Mouse (Mus musculus) midbrain, embryonic 12.5 days (tissue): ENCODE results near the gene Sema6d. TPM values are rescaled to one million over a fixed set of nuclear protein-coding genes. Genes with fewer than 3 reads are reported as not detected.

Source experiments
- ATAC-seq: fragments of 200-750 bp; cut with Nextera tagmentation; 2 replicates; pipeline ENCODE4 v1.8.0; 2017; ENCODE audit warnings: low read depth, moderate TSS enrichment, moderate library complexity; ENCODE audit not compliant: low FRiP score
- H3K27ac ChIP-seq: fragments of 300-500 bp; sonication (generic); replicated peaks from 2 replicates; pipeline ENCODE4 v1.5.1; 2016; ENCODE audit warnings: mild to moderate bottlenecking
- H3K27me3 ChIP-seq: fragments of 300-500 bp; sonication (generic); 2 replicates; pipeline ENCODE4 v1.6.1; 2016; ENCODE audit warnings: mild to moderate bottlenecking
- H3K36me3 ChIP-seq: fragments of 300-500 bp; sonication (generic); 2 replicates; pipeline ENCODE4 v1.6.1; 2016
- H3K4me1 ChIP-seq: fragments of 300-500 bp; sonication (generic); 2 replicates; pipeline ENCODE4 v1.6.1; 2016
- H3K4me2 ChIP-seq: fragments of 300-500 bp; sonication (generic); replicated peaks from 2 replicates; pipeline ENCODE4 v1.6.1; 2016; ENCODE audit warnings: mild to moderate bottlenecking, moderate library complexity
- H3K4me3 ChIP-seq: fragments of 300-500 bp; sonication (generic); 2 replicates; pipeline ENCODE4 v1.5.1; 2016; ENCODE audit warnings: mild to moderate bottlenecking
- H3K9ac ChIP-seq: fragments of 300-500 bp; sonication (generic); replicated peaks from 2 replicates; pipeline ENCODE4 v1.6.1; 2016; ENCODE audit warnings: mild to moderate bottlenecking, moderate library complexity
- H3K9me3 ChIP-seq: fragments of 300-500 bp; sonication (generic); 2 replicates; pipeline ENCODE4 v1.6.1; 2016; ENCODE audit warnings: mild to moderate bottlenecking
- WGBS: fragments of 180-500 bp; shearing (Covaris S2); methylation state at CpG from one replicate; pipeline ENCODE4 v1.1.7; 2016; 5-methylcytosine and 5-hydroxymethylcytosine counted together
- polyA plus RNA-seq: library from polyadenylated mRNA; unstranded; fragments of >200 nt; fragmentation: Nextera tagmentation; extraction: Ambion mirVana; gene quantifications from 2 replicates; pipeline ENCODE4 v1.2.1, GENCODE M21; 2016

Gene Sema6d
- polyA plus RNA-seq, 1 experiment from 2014 or later, result 17.5 TPM

DNA sequence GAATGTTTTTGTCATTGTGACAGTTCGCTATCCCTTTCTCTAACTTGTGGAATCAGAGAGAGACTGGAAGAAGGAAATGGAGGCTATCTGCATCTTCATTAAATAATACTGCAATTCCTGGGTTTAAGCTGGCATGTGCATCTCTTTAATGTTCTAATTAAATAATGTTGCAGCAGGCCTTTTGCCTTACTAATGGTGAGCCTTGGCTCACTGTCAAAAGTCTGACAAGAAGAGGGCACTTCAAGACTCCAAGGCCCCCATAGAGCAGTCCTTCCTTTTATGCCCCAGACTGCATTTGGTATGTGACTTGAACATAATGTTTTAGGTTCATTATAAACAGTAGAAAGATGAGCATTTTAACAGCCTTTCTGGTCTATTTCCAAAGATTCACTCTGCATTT, 147.1 kb downstream of the Sema6d start:
- no peak for ATAC-seq
- WGBS, result 95% methylated on average over 1 of the region's 1 CpGs
- Histone ChIP-seq H3K27me3 (no peaks in the 10 kb centered on the region), H3K36me3 (no peaks in the 10 kb centered on the region), H3K9ac (no peak overlapping the region), H3K27ac (no peak overlapping the region), H3K4me2 (no peak overlapping the region), H3K4me3 (no peak overlapping the region), H3K9me3 (no peaks in the 10 kb centered on the region), H3K4me1 (peaks cover 13% of the 10 kb centered on the region)

DNA sequence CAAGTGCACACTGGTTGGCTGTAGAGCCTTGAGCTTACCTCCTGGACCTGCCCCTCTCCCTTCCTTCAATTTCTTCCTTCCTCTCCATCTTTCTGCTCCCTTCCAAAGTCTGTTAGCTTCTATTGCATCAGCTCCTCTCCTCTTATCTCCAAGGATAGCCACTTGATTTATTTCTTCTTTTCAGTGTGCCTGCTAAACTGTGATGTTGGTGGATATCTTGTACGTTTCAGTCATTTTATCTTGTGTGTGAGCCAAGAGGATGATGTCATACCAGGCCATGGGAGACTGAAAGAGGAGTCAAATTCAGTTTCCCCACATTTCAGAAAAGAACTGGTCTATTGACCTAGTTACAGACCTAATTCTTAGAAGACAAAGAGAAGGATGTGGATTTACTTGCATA, 153.8 kb downstream of the Sema6d start:
- Histone ChIP-seq H3K4me3 (no peak overlapping the region), H3K9me3 (no peaks in the 10 kb centered on the region), H3K9ac (no peak overlapping the region), H3K4me2 (no peak overlapping the region), H3K27ac (no peak overlapping the region), H3K36me3 (no peaks in the 10 kb centered on the region), H3K27me3 (no peaks in the 10 kb centered on the region), H3K4me1 (no peaks in the 10 kb centered on the region)
- 78% methylated on average over 1 of the region's 1 CpGs for WGBS
- ATAC-seq, result no peak

DNA sequence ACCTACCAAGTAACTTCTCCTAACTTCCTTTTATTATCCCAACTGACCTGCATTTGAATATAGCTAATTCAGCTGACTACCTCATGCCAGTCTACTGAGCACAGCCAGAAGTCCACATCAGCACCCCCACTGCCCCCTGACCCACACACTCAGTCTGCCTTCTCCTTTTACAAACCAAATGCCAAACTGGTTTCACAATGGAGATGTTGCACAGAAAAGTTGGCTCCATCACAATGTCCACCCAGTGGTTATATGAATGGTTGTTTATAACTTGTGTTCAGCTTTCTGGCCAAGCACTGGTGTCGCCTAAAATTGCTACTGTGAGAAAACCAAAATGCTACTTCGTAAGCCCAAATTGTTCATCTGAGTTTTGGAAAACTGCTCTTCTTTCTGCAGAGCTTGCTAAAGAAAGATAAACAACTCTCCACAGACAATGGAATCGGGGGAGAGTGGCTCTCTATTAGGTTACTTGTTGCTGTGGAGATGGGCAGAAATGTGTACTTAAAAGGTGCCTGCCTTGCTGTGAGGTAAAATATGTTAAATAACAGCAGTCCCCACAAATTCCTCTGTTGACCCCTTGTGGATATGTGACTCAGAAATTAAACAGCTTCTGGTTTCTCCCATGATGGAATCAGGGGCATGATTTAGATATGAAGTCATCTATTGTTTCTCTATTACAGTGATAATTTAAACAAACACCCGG, 154.9 kb downstream of the Sema6d start:
- Histone ChIP-seq H3K4me3 (no peak overlapping the region), H3K9ac (no peak overlapping the region), H3K27me3 (no peaks in the 10 kb centered on the region), H3K9me3 (no peaks in the 10 kb centered on the region), H3K4me1 (no peaks in the 10 kb centered on the region), H3K36me3 (no peaks in the 10 kb centered on the region), H3K4me2 (no peak overlapping the region), H3K27ac (no peak overlapping the region)
- no peak for ATAC-seq
- 50% methylated on average over 4 of the region's 4 CpGs for WGBS

DNA sequence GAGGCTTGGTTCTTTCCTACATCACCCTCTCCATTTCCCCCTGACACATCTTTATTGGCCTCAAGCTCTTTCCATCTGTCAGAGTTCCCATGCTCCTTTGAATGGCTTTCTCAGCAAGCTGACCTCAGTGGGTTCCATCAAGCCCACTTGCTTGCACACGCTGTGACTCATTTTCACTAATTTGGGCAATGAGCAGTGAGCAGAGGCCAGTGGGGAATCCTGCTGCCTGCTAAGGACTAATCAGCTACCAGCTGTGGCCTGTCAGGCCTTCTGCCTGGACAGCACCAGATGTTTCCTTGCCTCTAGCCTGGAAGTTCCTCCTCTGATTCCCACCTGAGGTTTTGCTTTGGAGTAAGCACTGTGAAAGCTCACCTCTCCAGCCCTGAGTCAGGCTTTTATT, 168.3 kb downstream of the Sema6d start:
- no peak for ATAC-seq
- Histone ChIP-seq H3K27ac (no peak overlapping the region), H3K27me3 (no peaks in the 10 kb centered on the region), H3K9me3 (no peaks in the 10 kb centered on the region), H3K36me3 (no peaks in the 10 kb centered on the region), H3K9ac (no peak overlapping the region), H3K4me2 (no peak overlapping the region), H3K4me1 (no peaks in the 10 kb centered on the region), H3K4me3 (no peak overlapping the region)
- 61% methylated on average over 1 of the region's 1 CpGs for WGBS

GRCm38 (mm10) chr2:124264309-124264708, 174.5 kb downstream of the Sema6d start:
- Histone ChIP-seq H3K27ac (no peak overlapping the region), H3K27me3 (no peaks in the 10 kb centered on the region), H3K4me1 (no peaks in the 10 kb centered on the region), H3K36me3 (no peaks in the 10 kb centered on the region), H3K9ac (no peak overlapping the region), H3K9me3 (no peaks in the 10 kb centered on the region), H3K4me3 (no peak overlapping the region), H3K4me2 (no peak overlapping the region)
- 79% methylated on average over 3 of the region's 3 CpGs for WGBS
- no peak for ATAC-seq

GRCm38 (mm10) chr2:124271156-124271555, 181.4 kb downstream of the Sema6d start:
- Histone ChIP-seq H3K9me3 (no peaks in the 10 kb centered on the region), H3K9ac (no peak overlapping the region), H3K4me3 (no peak overlapping the region), H3K4me1 (no peaks in the 10 kb centered on the region), H3K36me3 (no peaks in the 10 kb centered on the region), H3K27me3 (no peaks in the 10 kb centered on the region), H3K4me2 (no peak overlapping the region), H3K27ac (no peak overlapping the region)
- 82% methylated on average over 6 of the region's 6 CpGs for WGBS
- no peak for ATAC-seq

DNA sequence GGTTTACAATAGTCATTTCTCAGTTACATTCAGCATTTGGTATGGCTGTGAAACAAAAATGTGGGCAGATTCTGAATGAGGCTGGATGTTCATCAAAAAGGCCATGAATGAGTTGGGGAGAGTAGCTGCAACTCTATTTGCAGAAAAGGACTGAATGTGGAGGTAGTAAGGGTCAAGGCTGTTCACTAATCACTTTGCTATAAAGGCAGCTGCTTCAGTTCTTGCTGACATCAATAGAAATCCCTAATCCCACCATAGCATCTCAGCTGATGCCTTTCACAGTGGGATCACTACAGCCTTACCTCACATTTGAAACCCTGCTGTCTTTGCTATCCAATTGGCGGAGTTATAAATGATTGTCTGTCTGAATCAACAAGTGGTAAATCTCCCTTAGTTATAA, 187.7 kb downstream of the Sema6d start:
- H3K27me3 ChIP-seq, result no peaks in the 10 kb centered on the region; the same call in 1 of the 2 replicates
- peaks cover 6% of the 10 kb centered on the region for H3K4me1 ChIP-seq
- no peak overlapping the region for H3K9ac ChIP-seq
- WGBS, result 14% methylated on average over 1 of the region's 1 CpGs
- H3K27ac ChIP-seq, result no peak overlapping the region
- no peak overlapping the region for H3K4me2 ChIP-seq
- no peaks in the 10 kb centered on the region for H3K9me3 ChIP-seq
- no peaks in the 10 kb centered on the region for H3K36me3 ChIP-seq
- no peak overlapping the region for H3K4me3 ChIP-seq
- peak; percentile 58; the same call in 1 of the 2 replicates for ATAC-seq

DNA sequence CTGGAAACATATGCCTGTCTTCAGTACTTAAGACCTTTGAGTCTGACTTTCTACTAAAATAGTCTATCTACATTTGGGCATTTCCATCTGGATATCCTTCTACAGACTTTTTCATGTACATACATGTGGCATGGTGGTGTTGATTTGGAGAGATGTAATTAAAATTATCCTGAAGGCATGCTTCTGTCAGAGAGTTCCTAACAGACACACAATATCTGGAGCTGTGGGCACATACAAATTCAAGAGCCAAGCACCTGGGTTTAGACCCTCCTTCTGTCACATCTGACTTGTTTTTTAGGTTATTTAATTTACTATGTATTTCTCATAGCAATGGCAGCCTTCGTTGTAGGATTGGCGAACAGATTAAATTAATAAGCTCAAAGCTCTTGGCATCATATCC, 195.3 kb downstream of the Sema6d start:
- Histone ChIP-seq H3K36me3 (no peaks in the 10 kb centered on the region), H3K9ac (no peak overlapping the region), H3K4me1 (no peaks in the 10 kb centered on the region), H3K4me3 (no peak overlapping the region), H3K27ac (no peak overlapping the region), H3K4me2 (no peak overlapping the region), H3K27me3 (no peaks in the 10 kb centered on the region; the same call in 1 of the 2 replicates), H3K9me3 (no peaks in the 10 kb centered on the region)
- no peak for ATAC-seq
- WGBS, result 88% methylated on average over 2 of the region's 2 CpGs

GRCm38 (mm10) chr2:124289356-124289755, 199.6 kb downstream of the Sema6d start:
- peak; percentile 78; the same call in 1 of the 2 replicates for ATAC-seq
- Histone ChIP-seq H3K9me3 (no peaks in the 10 kb centered on the region), H3K27ac (no peak overlapping the region), H3K4me3 (no peak overlapping the region), H3K27me3 (no peaks in the 10 kb centered on the region), H3K9ac (no peak overlapping the region), H3K4me2 (no peak overlapping the region), H3K4me1 (no peaks in the 10 kb centered on the region), H3K36me3 (no peaks in the 10 kb centered on the region)
- WGBS, result 59% methylated on average over 2 of the region's 2 CpGs

DNA sequence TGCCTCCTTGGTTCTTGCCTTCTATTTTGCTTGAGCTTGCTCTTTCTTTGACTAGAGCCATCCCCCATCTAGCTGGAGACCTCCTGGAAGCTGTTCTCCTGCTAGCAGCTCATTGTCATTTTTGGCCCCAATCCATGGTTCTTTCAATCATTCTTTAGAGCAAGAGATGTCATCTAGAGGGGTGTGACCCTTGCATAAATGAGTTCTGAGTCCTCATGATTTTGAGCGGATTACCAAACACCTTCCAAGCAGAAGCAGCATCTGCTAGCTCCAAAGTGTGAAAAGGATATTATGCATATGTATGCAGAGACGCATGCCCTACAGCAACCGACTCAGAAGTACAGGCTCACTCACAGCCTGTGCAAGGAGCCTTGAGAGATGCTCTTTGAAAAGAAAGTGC, 201.4 kb downstream of the Sema6d start:
- Histone ChIP-seq H3K27me3 (no peaks in the 10 kb centered on the region), H3K36me3 (no peaks in the 10 kb centered on the region), H3K9ac (no peak overlapping the region), H3K27ac (no peak overlapping the region), H3K4me3 (no peak overlapping the region), H3K9me3 (no peaks in the 10 kb centered on the region), H3K4me1 (no peaks in the 10 kb centered on the region), H3K4me2 (no peak overlapping the region)
- peak; percentile 19; the same call in 1 of the 2 replicates for ATAC-seq
- WGBS, result 71% methylated on average over 3 of the region's 3 CpGs

- Histone ChIP-seq H3K27ac (no peak overlapping the region), H3K4me2 (no peak overlapping the region), H3K4me1 (no peaks in the 10 kb centered on the region), H3K9ac (no peak overlapping the region), H3K36me3 (no peaks in the 10 kb centered on the region), H3K9me3 (no peaks in the 10 kb centered on the region), H3K4me3 (no peak overlapping the region), H3K27me3 (no peaks in the 10 kb centered on the region)
- ATAC-seq, result no peak
- 91% methylated on average over 2 of the region's 2 CpGs for WGBS
These were observed 203.8 kb downstream of the Sema6d start for GRCm38 (mm10) chr2:124293601-124294000.

GRCm38 (mm10) chr2:124298351-124298750, 208.6 kb downstream of the Sema6d start:
- Histone ChIP-seq H3K27ac (no peak overlapping the region), H3K27me3 (no peaks in the 10 kb centered on the region), H3K36me3 (no peaks in the 10 kb centered on the region), H3K4me1 (no peaks in the 10 kb centered on the region), H3K4me2 (no peak overlapping the region), H3K9ac (no peak overlapping the region), H3K4me3 (no peak overlapping the region), H3K9me3 (no peaks in the 10 kb centered on the region)
- no peak for ATAC-seq
- WGBS, result 75% methylated on average over 5 of the region's 5 CpGs

- Histone ChIP-seq H3K9me3 (no peaks in the 10 kb centered on the region), H3K27ac (no peak overlapping the region), H3K4me3 (no peak overlapping the region), H3K27me3 (no peaks in the 10 kb centered on the region), H3K4me1 (no peaks in the 10 kb centered on the region), H3K36me3 (no peaks in the 10 kb centered on the region), H3K4me2 (no peak overlapping the region), H3K9ac (no peak overlapping the region)
- 73% methylated on average over 1 of the region's 1 CpGs for WGBS
- ATAC-seq, result no peak
These were observed 209.1 kb downstream of the Sema6d start for GRCm38 (mm10) chr2:124298872-124299271.
